Comparison of ENCODE assay signal across 8 mouse cellular contexts in genomic region chr14:21369127-21369526, GRCm38 (mm10).
A peak's percentile ranks its signal among the peaks of the same experiment; 100 is the strongest.
DNase-seq lines count a peak whose midpoint lies in the region; ATAC-seq and TF ChIP-seq lines count a peak whose summit lies in the region.

No protein-coding gene starts in this region.

- WGBS in liver, adult 2 months = 11% methylated on average over 5 of the region's 5 CpGs
- WGBS in liver, embryonic 11.5 days = 58% methylated on average over 5 of the region's 5 CpGs
- 17% methylated on average over 5 of the region's 5 CpGs for WGBS in embryonic facial prominence, embryonic 11.5 days
- 2% methylated on average over 5 of the region's 5 CpGs for WGBS in midbrain, embryonic 16.5 days

- intact Hi-C loops in left cerebral cortex, postnatal 25 days (cut with DNase I) = loop anchor here (2.0 to 5.0 kb wide), 2 partner anchors 57 to 130 kb away; no protein-coding TSS in a partner anchor

- peaks cover 3% of the 10 kb centered on the region; the same call in 1 of the 2 replicates for H3K79me2 ChIP-seq in liver, adult 2 months (ENCODE audit: control insufficient read depth, insufficient read depth, low read length)

- no peaks in the 10 kb centered on the region for H3K27me3 ChIP-seq in liver, adult 2 months (ENCODE audit: control insufficient read depth, insufficient read depth, low read length)
- no peaks in the 10 kb centered on the region for H3K27me3 ChIP-seq in liver, embryonic 11.5 days (replicated peaks; ENCODE audit: control insufficient read depth, insufficient read depth, low read length)
- H3K27me3 ChIP-seq in embryonic facial prominence, embryonic 11.5 days (ENCODE audit: control insufficient read depth, insufficient read depth, low read length) = no peaks in the 10 kb centered on the region
- no peaks in the 10 kb centered on the region for H3K27me3 ChIP-seq in midbrain, embryonic 16.5 days (ENCODE audit: control insufficient read depth, insufficient read depth, low read depth, low read length)

- no peak overlapping the region for H3K4me3 ChIP-seq in liver, adult 2 months (ENCODE audit: insufficient read depth, low read depth, low read length)
- H3K4me3 ChIP-seq in liver, embryonic 11.5 days (ENCODE audit: low read depth, low read length) = no peak overlapping the region
- no peak overlapping the region for H3K4me3 ChIP-seq in embryonic facial prominence, embryonic 11.5 days (ENCODE audit: low read depth, low read length)
- no peak overlapping the region for H3K4me3 ChIP-seq in midbrain, embryonic 16.5 days (ENCODE audit: low read depth, low read length)

- H3K9ac ChIP-seq in liver, adult 2 months (ENCODE audit: low read depth, low read length) = no peak overlapping the region
- no peak overlapping the region for H3K9ac ChIP-seq in liver, embryonic 11.5 days (ENCODE audit: low read depth, low read length)
- no peak overlapping the region for H3K9ac ChIP-seq in embryonic facial prominence, embryonic 11.5 days (replicated peaks; ENCODE audit: low read length)
- no peak overlapping the region for H3K9ac ChIP-seq in midbrain, embryonic 16.5 days (ENCODE audit: low read depth, low read length)

- peaks cover 48% of the 10 kb centered on the region for H3K36me3 ChIP-seq in liver, adult 2 months (ENCODE audit: control insufficient read depth, insufficient read depth, low read length)
- no peaks in the 10 kb centered on the region for H3K36me3 ChIP-seq in liver, embryonic 11.5 days (ENCODE audit: control insufficient read depth, insufficient read depth, low read length)
- H3K36me3 ChIP-seq in embryonic facial prominence, embryonic 11.5 days (replicated peaks; ENCODE audit: control insufficient read depth, insufficient read depth, low read depth, low read length) = no peaks in the 10 kb centered on the region
- H3K36me3 ChIP-seq in midbrain, embryonic 16.5 days (ENCODE audit: control insufficient read depth, insufficient read depth, low read length) = no peaks in the 10 kb centered on the region

- no peak for TF ChIP-seq POLR2A in liver, adult 2 months (IDR thresholded peaks at IDR 0.05; ENCODE audit: extremely low read depth, insufficient read depth, low read length)

- H3K4me2 ChIP-seq in liver, embryonic 11.5 days = no peak overlapping the region
- H3K4me2 ChIP-seq in embryonic facial prominence, embryonic 11.5 days (ENCODE audit: low read depth, low read length) = no peak overlapping the region
- H3K4me2 ChIP-seq in midbrain, embryonic 16.5 days (ENCODE audit: low read length) = peak overlapping the region; percentile 4

- ATAC-seq in liver, embryonic 11.5 days (replicated peaks; ENCODE audit: low FRiP score) = no peak
- ATAC-seq in embryonic facial prominence, embryonic 11.5 days (replicated peaks; ENCODE audit: insufficient number of reproducible peaks, low FRiP score, low TSS enrichment, low read depth) = peak; percentile 79
- ATAC-seq in midbrain, embryonic 16.5 days = peak; percentile 96

- peak; percentile 85 for DNase-seq in liver, adult 2 months (ENCODE audit: extremely low read depth, low read depth, low spot score)
- no peak for DNase-seq in liver, embryonic 11.5 days (ENCODE audit: low spot score)
- DNase-seq in embryonic facial prominence, embryonic 11.5 days (ENCODE audit: low spot score) = peak; percentile 85
- peak; percentile 63 for DNase-seq in gonadal fat pad, adult 2 months (ENCODE audit: low read depth)
- DNase-seq in kidney, adult 18-20 months = peak; percentile 53
- DNase-seq in left cerebral cortex, postnatal 25 days (ENCODE audit: low spot score in 2 of 2) = peak; percentile 85 to 96
- peak; percentile 97 for DNase-seq in telencephalon, adult 2 months (ENCODE audit: low read depth, low spot score)

- TF ChIP-seq CTCF in liver, adult 2 months (IDR thresholded peaks at IDR 0.05; ENCODE audit: low read depth, low read length) = no peak

- H3K9me3 ChIP-seq in liver, embryonic 11.5 days (ENCODE audit: control insufficient read depth, low read length) = no peaks in the 10 kb centered on the region
- no peaks in the 10 kb centered on the region for H3K9me3 ChIP-seq in embryonic facial prominence, embryonic 11.5 days (replicated peaks; ENCODE audit: control insufficient read depth, low read length)
- H3K9me3 ChIP-seq in midbrain, embryonic 16.5 days (replicated peaks; ENCODE audit: control insufficient read depth, low read length, poor library complexity, severe bottlenecking) = no peaks in the 10 kb centered on the region

- H3K27ac ChIP-seq in liver, adult 2 months (replicated peaks; ENCODE audit: insufficient read depth, low read depth, low read length) = no peak overlapping the region
- no peak overlapping the region for H3K27ac ChIP-seq in liver, embryonic 11.5 days (ENCODE audit: low read depth, low read length)
- H3K27ac ChIP-seq in embryonic facial prominence, embryonic 11.5 days (replicated peaks; ENCODE audit: low read depth, low read length) = no peak overlapping the region
- peak overlapping the region; percentile 79 for H3K27ac ChIP-seq in midbrain, embryonic 16.5 days (ENCODE audit: low read length)

- no peaks in the 10 kb centered on the region; the same call in 1 of the 2 replicates for H3K4me1 ChIP-seq in liver, adult 2 months (ENCODE audit: control insufficient read depth, insufficient read depth, low read length)
- no peaks in the 10 kb centered on the region for H3K4me1 ChIP-seq in liver, embryonic 11.5 days (replicated peaks; ENCODE audit: control insufficient read depth, insufficient read depth, low read length)
- no peaks in the 10 kb centered on the region for H3K4me1 ChIP-seq in embryonic facial prominence, embryonic 11.5 days (ENCODE audit: control insufficient read depth, insufficient read depth, low read length)
- peaks cover 32% of the 10 kb centered on the region for H3K4me1 ChIP-seq in midbrain, embryonic 16.5 days (ENCODE audit: control insufficient read depth, insufficient read depth, low read length)
